Mouse (Mus musculus) lung, postnatal 0 days (tissue): Measurements from ENCODE around the gene Invs.

Experiments used
- CTCF ChIP-seq: IDR thresholded peaks from 2 replicates; pipeline ENCODE4 v1.5.1; 2016; ENCODE audit warnings: antibody characterized with exemption, mild to moderate bottlenecking
- EP300 ChIP-seq: IDR thresholded peaks from 2 replicates; pipeline ENCODE4 v1.6.1; 2016; ENCODE audit warnings: antibody characterized with exemption, mild to moderate bottlenecking, control low read depth

- TF ChIP-seq EP300 (no peak), CTCF (no peak)
Observed at GRCm38 (mm10) chr4:48278757-48279497, 633 bp upstream of the Invs start.
